Mouse (Mus musculus) myocyte (in vitro differentiated cells): ENCODE measurements around the gene Hid1.

Experiments used
- CEBPB ChIP-seq: IDR thresholded peaks from 2 replicates; pipeline ENCODE4 v1.6.1; 2011; ENCODE audit warnings: mild to moderate bottlenecking, moderate library complexity; ENCODE audit not compliant: poor library complexity, insufficient read depth, severe bottlenecking
- E2F4 ChIP-seq: IDR thresholded peaks from one replicate; pipeline ENCODE4 v1.6.1; 2011; ENCODE audit warnings: mild to moderate bottlenecking, control low read depth, moderate library complexity; ENCODE audit not compliant: insufficient read depth
- MAX ChIP-seq: IDR thresholded peaks from one replicate; pipeline ENCODE4 v1.6.1; 2011; ENCODE audit warnings: low read depth, mild to moderate bottlenecking, control low read depth
- MYOD1 ChIP-seq, 3 experiments: IDR thresholded peaks; one replicate each; pipeline ENCODE4 v1.6.1; 2011; ENCODE audit warnings: control low read depth in 2 of 3, low read depth in 2 of 3, mild to moderate bottlenecking in 2 of 3, moderate library complexity in 1 of 3; ENCODE audit not compliant: insufficient read length in 2 of 3, control insufficient read depth in 1 of 3
- MYOG ChIP-seq, 3 experiments: IDR thresholded peaks; one replicate each; pipeline ENCODE4 v1.6.1; 2011; ENCODE audit warnings: control low read depth in 2 of 3, low read depth in 2 of 3, mild to moderate bottlenecking in 2 of 3; ENCODE audit not compliant: insufficient read length in 2 of 3, control insufficient read depth in 1 of 3, insufficient read depth in 1 of 3
- POLR2A ChIP-seq: IDR thresholded peaks from one replicate; pipeline ENCODE4 v1.6.1; 2011; ENCODE audit warnings: low read depth, mild to moderate bottlenecking, control low read depth, moderate library complexity; ENCODE audit not compliant: insufficient read length
- POLR2AphosphoS2 ChIP-seq: IDR thresholded peaks from one replicate; pipeline ENCODE4 v1.6.1; 2011; ENCODE audit warnings: low read depth, control low read depth; ENCODE audit not compliant: insufficient read length
- REST ChIP-seq: IDR thresholded peaks from one replicate; pipeline ENCODE4 v1.6.1; 2011; ENCODE audit warnings: mild to moderate bottlenecking, control low read depth, moderate library complexity; ENCODE audit not compliant: insufficient read depth, insufficient read length
- SRF ChIP-seq: IDR thresholded peaks from one replicate; pipeline ENCODE4 v1.6.1; 2011; ENCODE audit warnings: low read depth; ENCODE audit not compliant: control insufficient read depth, insufficient read length
- TCF12 ChIP-seq: IDR thresholded peaks from one replicate; pipeline ENCODE4 v1.6.1; 2011; ENCODE audit warnings: mild to moderate bottlenecking, control low read depth; ENCODE audit not compliant: poor library complexity, insufficient read depth, severe bottlenecking
- USF1 ChIP-seq: IDR thresholded peaks from one replicate; pipeline ENCODE4 v1.6.1; 2011; ENCODE audit warnings: low read depth, mild to moderate bottlenecking, control low read depth, moderate library complexity

DNA sequence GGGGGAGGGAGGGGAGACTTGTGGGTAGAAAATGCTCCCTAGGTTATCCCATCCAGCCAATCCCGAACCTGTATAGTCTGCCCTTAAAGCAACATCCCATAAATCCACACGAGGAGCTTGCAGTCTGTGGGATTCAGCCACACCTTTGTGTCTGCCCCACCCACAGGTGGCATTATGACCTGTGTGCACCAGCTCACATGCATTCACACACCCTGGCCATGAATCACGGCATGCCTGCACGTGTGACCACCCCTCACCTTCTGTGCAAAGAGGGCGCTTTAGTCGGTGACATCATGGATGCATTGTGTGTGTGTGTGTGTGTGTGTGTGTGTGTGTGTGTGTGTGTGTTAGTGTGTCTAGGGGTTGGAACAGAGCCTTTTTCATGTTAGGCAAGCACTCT lies 25.7 kb downstream of the Hid1 start:
- no peak for TF ChIP-seq MYOG (IDR thresholded peaks at IDR 0.05; ENCODE audit: control insufficient read depth in 1 of 3, insufficient read depth in 1 of 3, insufficient read length in 2 of 3, low read depth in 2 of 3)
- TF ChIP-seq E2F4 = no peak
- TF ChIP-seq TCF12 = no peak
- TF ChIP-seq CEBPB = no peak
- TF ChIP-seq POLR2A = no peak
- no peak for TF ChIP-seq POLR2AphosphoS2
- TF ChIP-seq MYOD1 (IDR thresholded peaks at IDR 0.05; ENCODE audit: control insufficient read depth in 1 of 3, insufficient read length in 2 of 3, low read depth in 2 of 3) = no peak
- no peak for TF ChIP-seq SRF
- TF ChIP-seq USF1 = no peak
- TF ChIP-seq MAX = no peak
- TF ChIP-seq REST = no peak
